Mouse (Mus musculus) c-Kit-positive CD71-positive TER-119-negative erythroid progenitor cells, embryonic 14.5 days (primary cell): Measurements from ENCODE around the gene C87977.
"Not testable (repeated sequence)": the region's sequence is repeated elsewhere in the genome, so short reads cannot be mapped to it uniquely, and the experiment has no call there.

ENCODE experiments used
- DNase-seq: peaks from one replicate; pipeline ENCODE4 v3.0.0-alpha.2; 2013; ENCODE audit warnings: low read depth

The C87977 gene

GRCm38 (mm10) chr4:144213218-144213617 is at the start of gene C87977:
C87977 (minus strand) TSS chr4:144213318.
- DNase-seq = not testable (repeated sequence)

GRCm38 (mm10) chr4:144254768-144255167 is 41.6 kb upstream of the C87977 start:
- DNase-seq = not testable (repeated sequence)

GRCm38 (mm10) chr4:144190419-144190818 is 22.7 kb downstream of the C87977 start, which contains the start of gene Oog2:
Oog2 (plus strand) TSS chr4:144190719.
- no peak for DNase-seq

- no peak for DNase-seq
Measured at GRCm38 (mm10) chr4:144162563-144162962, 50.6 kb downstream of the C87977 start, which contains the start of gene Oog3. Oog3 (minus strand) TSS chr4:144162663.
